Mouse (Mus musculus) Muller cell, postnatal 12 days (primary cell): ENCODE results near the gene Gria4.
"Not testable (repeated sequence)": the region's sequence is repeated elsewhere in the genome, so short reads cannot be mapped to it uniquely, and the experiment has no call there.

ENCODE experiments used
- DNase-seq: peaks from one replicate; pipeline ENCODE4 v3.0.0-alpha.2; 2015; ENCODE audit errors: inconsistent ontology term

The Gria4 gene

DNA sequence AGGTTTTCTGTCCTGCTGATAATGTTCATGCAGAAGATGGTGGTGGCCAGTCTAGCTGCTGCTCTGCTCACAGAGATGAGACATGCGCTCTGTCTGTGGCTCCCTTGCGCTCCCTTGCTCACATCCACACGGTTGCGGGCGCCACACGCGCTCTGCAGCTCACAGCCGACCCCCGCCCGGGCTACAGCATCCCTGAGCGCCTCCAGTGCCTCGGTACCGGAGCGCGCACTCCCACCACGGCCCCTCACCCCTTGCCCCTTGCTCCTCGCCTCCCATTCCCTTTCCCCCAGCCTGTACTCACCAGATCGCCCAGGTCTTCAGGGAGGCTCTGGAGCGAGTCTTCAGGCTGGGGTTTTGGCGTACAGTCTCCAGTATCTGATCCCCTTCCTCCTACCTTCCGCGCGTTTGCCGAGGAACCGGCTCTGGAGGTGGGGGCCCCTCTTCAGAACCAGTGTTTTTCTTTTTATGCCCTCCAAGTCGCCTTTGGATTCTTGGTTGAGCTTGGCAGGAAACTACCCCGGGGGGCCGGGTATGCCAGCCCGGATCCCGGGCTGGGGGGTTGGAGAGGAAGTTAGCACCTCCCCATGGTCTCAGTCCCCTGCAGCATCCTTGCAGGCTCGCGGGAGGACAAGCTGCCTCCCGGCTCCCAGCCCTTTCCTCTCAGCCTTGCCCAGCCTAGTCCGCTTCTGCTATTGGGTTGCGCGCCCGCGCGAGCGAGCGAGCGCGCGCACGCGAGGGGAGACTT, at the start of gene Gria4:
Gene Gria4, minus strand, starts transcription at position 691 of the 745 bp plus-strand sequence.
- peak; percentile 89 for DNase-seq

DNA sequence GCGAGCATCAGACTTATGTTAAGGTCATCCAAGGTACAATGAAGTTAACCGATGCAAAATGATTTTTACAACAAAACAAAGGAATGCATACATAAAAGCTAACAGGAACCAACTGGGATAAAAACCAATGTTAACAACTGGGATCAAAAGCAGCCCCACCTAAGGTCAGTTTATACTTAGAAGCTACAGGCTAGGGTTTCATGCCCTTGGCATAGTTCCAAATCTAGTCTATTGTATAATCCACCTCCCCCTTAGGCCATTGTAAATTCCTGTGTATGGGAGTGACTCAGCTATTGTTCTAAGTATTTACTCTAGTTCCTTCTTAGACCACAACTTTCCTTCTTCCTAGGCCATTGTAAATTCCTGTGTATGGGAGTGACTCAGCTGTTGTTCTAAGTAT, 14.9 kb upstream of the Gria4 start:
- DNase-seq: not testable (repeated sequence)

DNA sequence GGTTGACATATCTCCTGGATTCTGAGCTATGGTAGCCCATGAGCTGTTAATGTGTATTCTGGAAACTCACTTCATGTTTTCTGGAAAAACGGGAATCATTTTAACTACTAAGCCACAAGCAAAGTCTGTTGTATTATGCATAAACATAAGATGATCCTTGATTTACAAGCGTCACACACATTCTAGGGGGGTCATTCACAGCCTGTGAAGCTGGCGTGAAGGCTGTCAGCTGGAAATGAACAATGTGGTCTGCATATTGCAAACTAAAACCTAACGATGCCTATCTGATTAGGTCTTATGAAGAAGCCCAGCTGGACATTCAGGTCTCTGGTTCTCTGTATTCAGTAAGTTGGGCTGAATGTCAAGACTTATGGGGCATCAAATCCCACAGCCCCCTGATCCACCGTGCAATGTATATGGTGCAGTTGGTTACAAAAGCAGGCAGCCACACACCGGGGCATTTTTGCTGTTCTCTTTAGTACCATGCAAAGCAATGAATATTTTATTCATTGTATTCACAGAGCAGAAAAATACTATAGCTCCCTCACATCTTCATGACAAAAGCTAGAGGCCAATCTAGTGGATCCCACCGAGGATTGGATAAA, 7.2 kb upstream of the Gria4 start:
- no peak for DNase-seq

DNA sequence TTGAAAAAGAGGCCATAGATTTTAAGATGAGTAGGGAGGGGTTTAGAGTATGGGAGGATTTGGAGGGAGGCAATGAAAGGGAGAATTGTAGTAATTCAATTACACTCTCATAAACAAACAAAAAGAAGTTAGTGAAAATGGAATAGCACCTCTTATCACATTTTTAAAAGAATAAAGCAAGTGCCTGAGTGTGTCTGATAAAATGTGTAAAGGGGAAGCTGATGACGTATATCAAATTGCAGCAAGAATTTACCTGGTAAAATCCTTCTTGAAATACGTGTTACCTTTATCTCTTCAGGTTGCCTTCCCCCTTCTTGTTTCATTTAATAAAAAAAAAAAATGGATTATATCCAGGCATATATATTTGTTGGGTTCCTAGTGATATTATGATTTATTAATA, 1.4 kb upstream of the Gria4 start:
- no peak for DNase-seq

DNA sequence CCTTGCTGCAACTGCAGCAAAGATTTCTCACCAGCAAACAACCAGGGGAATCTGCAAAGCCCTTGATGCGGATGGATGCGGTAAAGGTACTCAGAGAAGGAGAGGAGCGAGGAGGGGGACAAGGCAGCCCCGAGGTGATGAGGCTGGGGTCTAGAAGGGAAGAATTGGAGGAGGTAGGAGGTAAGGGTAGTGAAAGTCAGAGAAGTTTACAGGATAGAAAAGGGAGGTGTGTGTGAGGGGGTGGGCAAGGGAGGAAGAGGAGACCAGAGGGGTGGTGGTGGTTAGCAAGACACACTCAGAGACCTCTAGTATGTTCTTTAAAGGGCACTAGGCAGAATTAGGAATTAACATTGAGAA, 233 bp upstream of the Gria4 start:
- no peak for DNase-seq

DNA sequence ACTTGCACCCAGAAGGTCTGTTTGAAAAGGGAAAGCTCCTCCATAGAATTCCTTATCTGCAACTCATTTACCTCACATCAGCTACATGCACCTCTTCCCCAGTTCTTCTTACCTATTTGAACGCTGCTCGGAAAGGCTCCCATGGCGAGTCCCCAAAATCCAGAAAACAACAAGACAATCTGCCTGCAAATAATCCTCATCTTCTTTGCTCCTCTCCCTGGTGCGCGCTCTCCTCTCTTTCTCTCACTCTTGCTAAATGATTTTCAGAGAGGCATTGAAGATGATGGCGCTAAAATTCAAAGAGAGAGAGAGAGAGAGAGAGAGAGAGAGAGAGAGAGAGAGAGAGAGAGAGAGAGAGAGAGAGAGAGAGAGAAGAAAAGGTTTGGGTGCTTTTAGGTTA, 959 bp downstream of the Gria4 start:
- DNase-seq: peak; percentile 56

DNA sequence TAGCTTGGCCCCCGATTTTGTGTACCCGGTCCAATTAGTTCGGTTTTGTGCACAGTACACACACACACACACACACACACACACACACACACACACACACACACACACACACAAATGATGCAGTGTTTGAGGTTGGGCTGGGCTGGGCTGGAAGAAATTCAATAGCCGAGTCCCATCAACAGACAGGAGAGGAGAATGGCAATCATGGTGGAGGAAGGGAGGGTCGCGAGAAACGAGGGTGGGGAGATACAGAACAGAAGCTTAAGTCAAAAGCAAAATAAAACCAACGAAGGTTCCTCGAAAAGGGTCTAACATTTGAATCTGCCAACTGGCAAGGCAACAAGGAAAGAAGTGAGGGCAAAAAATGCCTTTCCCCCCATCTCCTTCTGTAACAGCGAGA, 1.6 kb downstream of the Gria4 start:
- DNase-seq: no peak

DNA sequence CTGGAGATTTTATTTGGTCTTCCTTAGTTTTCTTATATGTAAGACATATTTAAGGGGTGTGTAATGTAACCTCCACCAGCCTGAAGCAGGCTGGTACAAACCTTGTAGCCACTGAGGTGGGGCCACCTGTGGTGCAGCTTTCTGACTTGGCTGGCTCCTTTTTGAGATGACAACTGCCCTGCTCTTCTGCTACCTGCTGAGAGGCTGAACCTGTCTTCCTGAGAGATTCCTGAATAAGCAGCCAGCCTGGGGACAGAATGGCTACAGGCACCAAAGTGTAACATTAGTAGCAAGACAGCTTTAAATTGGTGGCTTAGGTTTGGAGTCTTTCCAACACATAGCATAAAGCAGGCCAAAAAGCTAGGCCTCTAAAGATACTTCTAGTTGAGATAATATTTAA, 46.6 kb downstream of the Gria4 start:
- DNase-seq: not testable (repeated sequence)

DNA sequence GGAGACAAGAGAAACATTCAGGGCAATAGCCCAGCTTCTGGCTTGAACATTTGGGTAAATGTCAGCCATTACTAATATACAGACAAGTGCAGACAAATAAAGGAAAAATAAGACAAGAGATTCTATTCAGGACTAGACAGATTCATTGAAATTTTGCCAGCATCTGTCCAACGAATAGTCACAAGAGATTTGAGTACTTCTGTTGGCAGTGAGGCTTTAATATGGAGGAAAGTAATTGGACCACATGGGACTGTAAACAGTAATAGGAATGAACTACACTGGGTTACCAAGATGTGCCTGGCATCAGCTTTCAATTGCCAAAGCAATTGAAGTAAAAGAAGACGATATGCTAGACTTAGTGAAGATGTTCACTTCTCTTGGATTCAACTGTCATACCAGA, 81.9 kb downstream of the Gria4 start:
- peak; percentile 72 for DNase-seq

DNA sequence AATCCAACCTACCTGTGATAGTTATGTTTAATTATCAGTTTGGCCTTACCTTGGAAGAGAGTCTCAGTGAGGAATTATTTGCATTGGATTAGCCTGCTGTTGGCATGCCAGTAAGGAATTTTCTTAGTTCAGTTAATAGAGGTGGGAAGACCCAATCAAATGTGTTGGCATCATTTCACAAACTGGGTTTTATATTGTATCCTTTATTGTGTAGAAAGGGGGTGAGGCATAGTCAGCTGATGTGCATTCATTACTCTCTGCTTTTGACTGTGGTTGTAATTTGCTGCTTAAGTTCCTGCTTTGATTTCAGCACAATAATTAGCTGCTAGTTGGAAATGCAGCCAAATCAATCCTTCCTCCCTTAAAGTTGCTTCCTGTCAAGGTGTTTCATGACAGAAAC, 83.7 kb downstream of the Gria4 start:
- DNase-seq: no peak

DNA sequence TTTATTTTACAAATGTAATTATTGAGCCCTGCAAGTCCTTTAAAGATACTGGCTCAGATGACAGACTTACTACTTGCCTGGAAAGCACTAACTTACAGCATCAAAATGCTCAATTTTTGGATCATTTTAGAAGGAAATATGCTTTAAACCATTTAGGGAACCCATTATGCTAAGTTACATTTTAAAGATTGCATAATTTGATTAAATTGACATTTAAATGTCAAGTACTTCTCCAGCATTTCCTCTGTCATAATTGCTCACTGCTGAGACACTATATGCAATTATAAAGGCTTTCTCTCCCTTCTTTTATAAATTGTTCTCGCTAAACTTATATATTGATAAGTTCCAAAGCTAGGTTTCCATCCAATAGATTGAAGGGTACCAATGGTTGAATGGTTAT, 108.9 kb downstream of the Gria4 start:
- no peak for DNase-seq

DNA sequence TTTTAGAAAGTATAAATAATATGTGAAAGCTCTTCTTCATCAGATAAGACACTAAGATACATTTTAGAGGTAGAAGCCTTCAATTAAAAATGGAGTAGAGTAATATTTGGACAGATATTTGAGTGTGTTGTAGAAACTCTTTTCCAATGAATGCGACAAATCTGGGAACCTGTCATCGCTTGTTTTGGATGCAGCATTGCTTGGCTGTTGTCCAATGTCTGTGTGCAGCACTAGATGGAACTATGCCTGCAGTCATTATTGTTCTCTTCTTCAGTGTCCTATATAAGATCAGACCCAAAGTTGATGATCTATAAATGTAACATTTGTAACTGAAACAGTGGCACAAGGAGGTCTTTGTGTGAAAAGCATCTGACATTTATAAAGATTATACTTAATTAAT, 115.8 kb downstream of the Gria4 start:
- peak; percentile 62 for DNase-seq

DNA sequence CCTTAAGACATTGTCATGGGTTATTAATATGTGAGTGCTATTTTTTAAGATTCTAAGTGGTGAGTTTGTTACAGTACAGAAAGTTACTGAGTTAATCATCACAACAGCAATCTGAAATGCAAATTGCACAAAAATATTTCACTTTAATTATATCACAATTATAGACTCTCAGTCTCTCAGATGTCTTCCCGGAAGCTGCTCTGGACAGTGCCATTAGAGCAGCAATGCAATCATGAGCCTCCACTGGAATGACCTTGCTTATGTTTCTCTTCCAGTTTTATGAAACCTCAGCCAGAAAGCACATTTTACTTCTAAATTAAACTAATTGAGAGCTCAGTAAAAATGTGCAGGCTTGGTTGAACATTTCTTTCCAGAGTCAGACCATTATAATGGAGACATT, 116.9 kb downstream of the Gria4 start:
- DNase-seq: peak; percentile 46

DNA sequence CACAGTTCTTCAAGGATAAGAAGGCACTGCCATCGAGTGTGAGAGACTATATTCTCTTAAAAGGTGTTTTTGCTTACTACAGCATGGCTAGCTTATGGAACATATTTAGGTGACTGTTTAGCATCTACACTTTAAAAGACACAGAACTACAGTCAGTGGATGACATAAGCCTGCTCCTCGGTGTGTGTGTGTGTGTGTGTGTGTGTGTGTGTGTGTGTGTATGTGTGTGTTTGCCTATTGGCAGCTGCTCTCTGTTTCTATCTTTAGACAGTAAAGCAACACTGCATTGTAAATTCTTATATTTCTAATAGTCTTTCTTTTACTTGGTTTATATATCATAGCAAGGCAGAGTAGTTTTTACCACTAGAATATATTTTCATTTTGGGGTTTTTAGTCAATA, 130.3 kb downstream of the Gria4 start:
- DNase-seq: no peak

DNA sequence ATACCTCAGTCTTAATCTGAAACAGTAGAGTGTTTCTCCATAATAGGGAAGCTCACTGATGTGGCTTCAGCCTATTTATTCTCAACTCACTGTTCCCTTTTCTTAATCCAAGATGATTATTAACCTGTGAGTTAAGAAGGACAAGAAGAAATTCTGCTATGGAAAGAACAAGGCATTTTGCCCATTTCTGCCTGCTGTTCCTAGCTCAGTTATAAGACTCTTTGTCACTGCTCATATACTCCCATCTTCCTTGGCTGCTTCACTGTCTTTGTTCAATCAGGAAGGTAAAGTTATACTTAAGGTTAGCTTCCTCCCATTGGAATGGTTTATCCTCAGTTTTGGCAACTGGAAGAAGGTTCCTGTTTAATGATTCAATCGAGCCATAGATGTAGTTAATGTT, 133.6 kb downstream of the Gria4 start:
- DNase-seq: no peak

DNA sequence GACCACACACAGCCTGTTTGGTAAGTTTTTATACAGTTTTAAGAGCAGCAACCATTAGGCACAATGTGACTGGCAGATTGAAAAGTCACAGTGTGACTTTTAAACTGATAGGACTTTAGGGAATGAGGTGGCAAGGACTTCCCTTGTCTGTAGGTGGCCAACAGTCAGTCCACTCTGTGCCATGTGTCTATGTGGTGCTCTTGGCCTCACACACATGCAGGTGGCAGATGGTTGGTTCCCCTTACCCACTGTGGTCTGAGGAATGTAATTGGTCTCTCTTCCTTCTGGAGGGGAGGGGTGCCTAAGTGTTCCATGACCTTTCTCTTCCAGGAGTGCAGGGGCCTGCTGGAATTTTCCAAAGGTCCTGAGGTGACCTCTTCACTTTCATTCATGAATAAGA, 137.1 kb downstream of the Gria4 start:
- no peak for DNase-seq

DNA sequence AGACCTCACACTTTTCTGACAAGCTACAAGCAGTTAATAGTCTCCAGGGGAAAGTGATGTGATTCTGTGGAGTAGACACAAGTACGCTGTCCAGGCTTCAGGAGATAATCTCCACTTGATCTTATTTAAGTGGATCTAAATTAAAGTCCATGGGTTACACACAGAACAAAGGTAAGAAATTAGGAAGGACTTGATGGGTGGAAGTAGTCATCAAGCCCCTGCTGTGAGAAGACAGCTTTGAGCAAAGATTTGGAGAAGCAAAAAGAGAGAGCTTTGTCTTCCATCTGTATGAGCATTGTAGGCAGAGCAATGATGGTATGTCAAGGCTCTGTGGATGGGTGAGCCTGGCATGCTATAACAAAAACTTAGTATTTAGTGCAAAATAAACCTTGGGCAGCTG, 141.7 kb downstream of the Gria4 start:
- DNase-seq: no peak

DNA sequence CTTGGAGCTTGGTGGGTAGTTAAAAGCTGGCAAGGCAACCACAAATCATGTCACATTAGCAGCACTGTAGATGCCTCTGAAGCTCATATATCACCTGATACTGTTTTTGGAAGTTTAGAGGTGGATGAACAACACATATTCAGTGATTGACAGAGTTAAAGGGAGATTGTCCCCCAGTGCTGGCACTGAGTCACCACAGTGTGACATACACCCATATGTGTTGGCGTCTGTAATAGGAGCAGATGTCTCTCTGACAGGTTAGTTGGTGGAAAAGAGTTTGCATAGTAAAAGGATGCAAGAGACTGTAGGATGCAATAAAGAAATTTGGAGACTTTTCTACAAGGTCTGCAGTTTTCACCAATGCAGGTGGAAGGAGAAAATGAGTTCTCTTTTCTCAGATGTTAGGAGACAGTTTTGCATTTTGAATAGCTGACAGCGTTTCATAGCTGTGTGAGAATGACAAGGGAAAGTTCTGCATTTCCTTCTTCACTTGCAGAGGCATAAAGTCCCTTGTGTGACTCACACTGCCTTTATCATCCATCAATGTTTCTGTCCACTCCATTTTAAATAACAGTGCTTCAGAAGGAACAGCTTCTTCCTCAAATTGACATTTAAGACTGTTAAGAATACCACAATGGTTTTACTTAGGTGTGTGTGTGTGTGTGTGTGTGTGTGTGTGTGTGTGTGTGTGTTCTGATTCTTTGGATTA, 156.7 kb downstream of the Gria4 start:
- DNase-seq: no peak

DNA sequence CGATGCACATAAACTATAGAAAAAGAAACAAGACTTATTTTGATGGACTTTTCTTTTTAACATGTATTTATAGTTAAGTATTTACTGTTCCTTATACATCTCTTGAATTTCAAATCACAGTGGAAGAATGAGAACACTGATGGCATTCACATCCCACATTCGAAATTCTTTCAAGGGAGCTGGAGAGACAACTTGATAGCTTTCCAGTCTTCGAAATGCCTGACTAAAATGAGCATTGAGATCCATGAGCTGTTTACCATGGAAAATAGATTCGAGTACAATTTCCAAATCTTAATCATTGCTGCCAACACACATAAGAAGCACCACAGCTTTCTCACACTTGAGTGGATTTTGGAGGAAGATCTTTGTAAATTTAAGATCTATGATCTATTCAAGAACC, 164.1 kb downstream of the Gria4 start:
- no peak for DNase-seq

DNA sequence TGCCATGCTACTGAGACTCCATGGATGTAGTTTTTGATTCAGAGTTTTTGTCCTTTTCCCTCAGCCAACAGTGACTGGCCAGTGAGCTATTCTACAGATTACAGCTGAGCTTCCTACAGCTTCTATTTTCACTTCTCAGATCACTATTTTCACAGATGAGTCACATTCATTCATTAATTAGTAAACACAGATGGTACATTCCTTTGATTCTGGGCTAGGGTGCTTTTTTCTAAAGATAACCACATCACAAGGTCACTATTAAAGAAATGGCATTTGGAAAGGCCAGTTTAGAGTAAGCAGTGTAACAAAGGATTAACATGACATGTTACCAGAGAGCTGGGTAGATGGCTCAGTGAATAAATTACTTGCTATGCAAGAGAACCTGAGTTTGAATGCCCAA, 180.7 kb downstream of the Gria4 start:
- peak; percentile 90 for DNase-seq

DNA sequence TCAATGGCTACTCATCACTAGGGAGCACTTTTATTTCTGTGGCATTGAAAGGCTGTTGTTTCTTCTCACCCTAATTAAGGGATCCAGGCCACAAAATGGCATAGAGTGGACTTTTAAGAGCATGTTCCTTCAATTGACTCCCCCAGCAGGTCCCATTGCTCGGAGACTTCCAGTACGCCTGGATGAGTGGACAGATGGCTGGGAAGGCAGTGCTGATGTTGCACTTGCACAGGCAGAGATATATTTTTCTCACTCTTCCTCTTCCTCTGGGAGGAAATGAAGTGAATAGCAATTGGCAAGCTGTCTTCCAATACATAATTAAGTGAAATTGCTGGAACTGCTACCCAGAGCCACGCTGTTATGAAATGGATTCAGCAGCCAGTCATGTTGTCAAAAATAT, 190.7 kb downstream of the Gria4 start:
- DNase-seq: no peak

DNA sequence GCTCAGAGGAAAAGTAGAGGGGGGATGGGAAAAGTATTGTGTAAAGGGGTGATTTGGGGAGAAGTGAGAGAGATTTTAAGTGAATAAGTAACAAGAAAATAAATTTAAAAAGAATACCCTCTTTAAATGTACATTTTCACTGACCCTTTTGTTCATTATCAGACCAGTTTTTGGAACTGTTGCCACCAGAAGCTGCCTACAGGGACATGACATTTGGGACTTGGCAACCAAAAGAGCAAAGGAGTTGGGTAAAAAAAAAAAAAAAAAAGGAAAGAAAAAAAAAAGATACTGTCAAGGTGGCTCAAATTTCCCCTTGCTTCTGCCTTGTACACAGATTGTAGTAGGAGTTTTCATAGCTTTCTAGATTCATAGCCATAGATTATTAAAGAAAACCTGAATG, 191.8 kb downstream of the Gria4 start:
- no peak for DNase-seq

DNA sequence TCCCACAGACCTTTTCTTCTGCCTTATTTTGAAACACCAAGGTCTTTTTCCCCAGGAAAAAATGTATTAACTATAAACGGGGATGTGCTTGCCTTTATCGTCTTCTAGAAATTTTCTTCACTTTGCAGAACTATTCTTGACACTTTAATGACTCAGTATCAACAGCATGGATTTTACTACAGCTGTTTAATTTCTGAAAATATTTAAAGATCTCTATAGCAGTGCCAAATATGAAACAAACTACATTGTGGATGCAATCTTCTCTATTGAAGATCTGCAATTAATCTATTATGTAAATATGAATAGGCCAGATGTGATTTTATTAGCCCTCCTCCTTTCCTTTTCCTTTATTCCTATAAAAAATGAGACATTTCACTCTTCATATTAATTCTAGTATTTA, 194.2 kb downstream of the Gria4 start:
- DNase-seq: no peak
